Mouse (Mus musculus): ENCODE measurements around the gene C2.
A peak's percentile ranks its signal among the peaks of the same experiment; 100 is the strongest.
"Not testable (repeated sequence)": the region's sequence is repeated elsewhere in the genome, so short reads cannot be mapped to it uniquely, and the experiment has no call there.

The C2 gene

GRCm38 (mm10) chr17:34911945-34912351, 13.9 kb upstream of the C2 start:
- DNase-seq (ENCODE audit: low spot score in 2 of 2): peak; percentile 80 to 88

DNA sequence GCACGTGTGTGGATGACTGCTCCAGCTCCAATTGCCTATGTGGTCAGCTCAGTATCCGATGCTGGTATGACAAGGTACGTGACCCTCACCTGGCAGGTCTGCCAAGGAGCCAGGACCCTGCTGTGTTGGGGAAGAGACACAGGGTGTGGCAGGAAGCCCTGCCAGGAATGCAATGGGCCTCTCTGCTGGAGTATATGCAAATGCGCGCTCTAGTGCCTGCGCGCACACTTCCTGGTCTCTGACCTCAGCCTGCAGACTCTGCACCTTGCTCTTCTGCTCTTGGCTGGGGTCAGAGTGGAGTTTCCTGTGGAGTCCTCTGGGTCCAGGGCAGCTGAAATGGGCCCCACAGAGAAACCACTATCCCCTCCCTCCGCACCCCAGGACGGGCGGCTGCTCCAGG, 12.9 kb upstream of the C2 start:
- DNase-seq (ENCODE audit: low spot score in 2 of 2): no peak

GRCm38 (mm10) chr17:34902895-34903294, 4.8 kb upstream of the C2 start:
- no peak for DNase-seq (ENCODE audit: low spot score in 2 of 2)

DNA sequence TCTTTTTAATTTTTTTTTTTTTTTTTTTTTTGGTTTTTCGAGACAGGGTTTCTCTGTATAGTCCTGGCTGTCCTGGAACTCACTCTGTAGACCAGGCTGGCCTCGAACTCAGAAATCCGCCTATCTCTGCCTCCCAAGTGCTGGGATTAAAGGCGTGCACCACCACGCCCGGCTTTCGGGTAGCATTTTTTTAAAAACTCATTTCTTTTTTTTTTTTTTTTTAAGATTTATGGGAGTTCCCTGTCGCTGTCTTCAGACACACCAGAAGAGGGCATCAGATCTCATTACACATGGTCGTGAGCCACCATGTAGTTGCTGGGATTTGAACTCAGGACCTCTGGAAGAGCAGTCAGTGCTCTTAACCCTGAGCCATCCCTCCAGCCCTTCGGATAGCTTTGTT, 3.9 kb upstream of the C2 start:
- DNase-seq (ENCODE audit: low spot score in 2 of 2): not testable (repeated sequence)

GRCm38 (mm10) chr17:34900826-34901225, 2.8 kb upstream of the C2 start:
- DNase-seq (ENCODE audit: low spot score in 2 of 2): not testable (repeated sequence)

GRCm38 (mm10) chr17:34899890-34900243, 1.8 kb upstream of the C2 start:
- no peak for DNase-seq (ENCODE audit: low spot score in 2 of 2)

DNA sequence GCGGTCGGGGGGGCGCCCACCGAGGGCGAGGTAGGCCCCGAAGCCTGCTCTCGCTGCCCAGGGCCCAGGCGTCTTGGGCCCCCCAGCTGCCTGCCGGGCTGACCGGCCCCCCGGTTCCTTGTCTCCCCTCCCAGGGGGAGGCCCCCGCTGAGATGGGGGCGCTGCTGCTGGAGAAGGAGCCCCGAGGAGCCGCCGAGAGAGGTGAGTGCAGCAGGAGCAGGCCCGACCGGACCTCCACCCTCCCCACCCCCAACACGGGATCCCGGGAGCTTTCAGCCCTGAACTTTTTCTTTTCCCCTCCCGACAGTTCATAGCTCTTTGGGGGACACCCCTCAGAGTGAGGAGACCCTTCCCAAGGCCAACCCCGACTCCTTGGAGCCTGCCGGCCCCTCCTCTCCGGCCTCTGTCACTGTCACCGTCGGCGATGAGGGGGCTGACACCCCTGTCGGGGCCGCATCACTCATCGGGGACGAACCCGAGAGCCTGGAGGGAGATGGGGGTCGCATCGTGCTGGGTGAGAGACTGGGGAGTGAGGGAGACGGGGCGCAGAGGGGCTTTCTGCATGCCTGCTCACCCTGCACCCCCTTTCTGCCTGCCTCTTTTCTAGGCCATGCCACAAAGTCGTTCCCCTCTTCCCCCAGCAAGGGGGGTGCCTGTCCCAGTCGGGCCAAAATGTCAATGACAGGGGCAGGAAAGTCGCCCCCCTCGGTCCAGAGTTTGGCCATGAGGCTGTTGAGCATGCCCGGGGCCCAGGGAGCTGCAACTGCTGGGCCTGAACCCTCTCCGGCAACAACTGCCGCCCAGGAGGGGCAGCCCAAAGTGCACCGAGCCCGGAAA, 1.2 kb upstream of the C2 start:
- DNase-seq (ENCODE audit: low spot score in 2 of 2): peak; percentile 36 to 40

GRCm38 (mm10) chr17:34898706-34899052, 614 bp upstream of the C2 start:
- no peak for DNase-seq (ENCODE audit: low spot score in 2 of 2)

DNA sequence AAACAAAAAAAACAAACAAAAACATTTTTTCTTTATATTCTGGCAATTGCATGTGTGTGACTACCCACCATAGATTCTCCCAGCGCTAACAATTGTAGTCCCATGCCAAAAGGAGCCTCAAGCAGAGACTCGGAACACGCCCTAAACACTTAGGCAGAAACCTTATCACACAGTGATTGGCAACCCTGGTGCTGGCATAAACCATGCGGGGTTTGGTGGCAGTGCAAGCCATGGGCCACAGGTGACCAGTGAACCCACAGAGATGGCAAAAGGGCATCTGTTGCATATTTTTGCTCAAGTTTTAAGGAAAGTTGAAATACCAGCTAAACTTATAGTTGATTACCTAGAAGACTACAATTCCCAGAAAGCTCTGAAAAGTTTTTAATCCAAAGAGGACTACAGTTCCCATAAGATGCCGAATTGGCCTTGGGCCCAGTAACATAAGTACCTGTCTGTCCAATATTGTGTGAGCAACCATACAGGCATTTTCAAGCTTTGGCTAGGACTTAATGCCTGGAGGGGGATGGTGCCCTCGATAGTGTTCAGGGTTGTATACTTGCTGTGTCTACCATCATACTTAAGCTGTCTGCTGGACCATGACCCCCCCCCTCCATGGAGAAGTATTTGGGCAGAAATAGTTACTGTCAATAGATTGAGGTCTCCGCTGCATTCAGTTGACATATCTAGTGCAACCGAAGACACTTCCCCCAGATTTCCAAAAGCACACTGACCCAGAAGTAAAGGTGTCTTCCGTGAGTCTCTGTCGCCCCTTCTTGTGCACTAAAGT, 499 bp downstream of the C2 start:
- DNase-seq (ENCODE audit: low spot score in 2 of 2): no peak

GRCm38 (mm10) chr17:34896366-34896765, 1.7 kb downstream of the C2 start:
- peak; percentile 73 to 79 for DNase-seq (ENCODE audit: low spot score in 2 of 2)

DNA sequence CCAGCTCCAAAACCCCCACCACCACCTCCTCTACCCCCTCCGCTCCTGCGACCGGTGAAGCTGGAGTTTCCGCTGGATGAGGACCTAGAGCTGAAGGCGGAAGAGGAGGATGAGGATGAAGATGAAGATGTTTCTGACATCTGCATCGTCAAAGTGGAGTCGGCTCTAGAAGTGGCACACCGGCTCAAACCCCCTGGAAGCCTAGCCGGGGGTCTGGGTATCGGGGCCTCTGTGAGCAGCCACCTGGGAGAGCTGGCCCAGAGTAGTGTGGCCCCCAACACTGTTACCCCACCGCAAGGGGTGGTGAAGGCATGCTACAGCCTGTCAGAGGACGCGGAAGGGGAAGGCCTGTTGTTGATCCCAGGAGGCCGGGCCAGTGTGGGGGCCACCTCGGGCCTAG, 2.3 kb downstream of the C2 start:
- no peak for DNase-seq (ENCODE audit: low spot score in 2 of 2)

DNA sequence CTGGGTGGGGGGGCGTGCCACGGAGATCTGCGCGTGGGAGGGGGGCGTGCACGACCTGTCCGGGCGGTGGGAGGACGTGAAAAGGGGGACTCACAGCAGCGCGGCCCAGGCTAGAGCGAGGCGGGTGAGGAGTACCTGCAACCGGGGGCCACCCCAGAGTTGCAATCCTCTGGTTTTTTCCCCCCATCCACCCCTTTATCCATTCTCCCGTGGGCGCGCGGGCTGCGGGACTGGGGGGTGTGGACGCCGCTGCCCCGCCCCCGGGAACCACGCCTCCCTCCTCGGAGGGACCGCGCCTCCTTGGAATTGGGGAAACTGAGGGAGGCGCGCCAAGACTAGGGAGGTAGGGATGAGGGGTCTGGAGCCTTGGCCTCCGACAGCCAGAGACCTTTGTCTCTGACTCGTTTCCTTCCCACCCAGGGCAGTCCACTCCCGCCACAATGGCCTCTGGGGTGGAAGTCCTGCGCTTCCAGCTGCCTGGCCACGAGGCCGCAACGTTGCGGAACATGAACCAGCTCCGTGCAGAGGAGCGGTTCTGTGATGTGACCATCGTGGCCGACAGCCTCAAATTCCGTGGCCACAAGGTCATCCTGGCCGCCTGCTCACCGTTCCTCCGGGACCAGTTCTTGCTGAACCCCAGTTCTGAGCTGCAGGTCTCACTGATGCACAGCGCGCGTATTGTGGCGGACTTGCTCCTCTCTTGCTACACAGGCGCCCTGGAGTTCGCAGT, 3.1 kb downstream of the C2 start:
- DNase-seq (ENCODE audit: low spot score in 2 of 2): no peak

- peak; percentile 85 to 87 for DNase-seq (ENCODE audit: low spot score in 2 of 2)
These were observed 3.9 kb downstream of the C2 start for GRCm38 (mm10) chr17:34894074-34894597.

DNA sequence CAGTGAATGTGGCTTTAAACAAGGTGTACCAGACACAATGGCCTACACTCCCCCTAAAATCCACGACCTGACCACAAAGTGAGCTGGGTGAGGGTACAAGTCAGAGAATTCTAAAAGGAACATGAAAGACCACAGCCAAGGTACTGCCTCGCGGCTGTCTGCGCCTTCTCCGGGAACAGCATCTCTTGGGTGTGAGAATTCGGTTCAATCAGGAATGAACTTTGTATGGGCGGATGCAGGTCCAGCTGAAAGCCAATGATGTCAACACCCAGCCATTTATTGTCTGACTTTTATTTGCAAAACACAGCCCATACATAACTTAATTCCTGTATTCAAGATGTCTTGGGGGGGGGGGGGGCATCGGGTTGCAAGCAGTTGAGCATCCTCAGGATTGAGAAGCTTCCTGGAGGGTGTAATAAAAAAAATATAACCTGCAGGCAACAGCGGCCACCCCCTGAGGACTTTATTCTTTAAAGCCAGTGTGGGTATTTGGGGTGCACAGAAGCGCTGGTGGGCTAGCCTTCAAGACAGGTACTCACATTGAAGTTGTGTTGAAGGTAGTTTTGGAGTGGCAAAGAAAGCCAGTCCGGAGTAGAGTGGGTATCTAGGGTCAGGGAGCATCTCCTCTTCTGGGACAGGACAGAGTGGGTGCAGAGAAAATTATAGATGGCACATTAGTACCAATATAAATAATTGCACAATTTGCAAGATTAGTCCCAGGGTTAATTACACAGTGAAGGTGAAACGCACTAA, 4.8 kb downstream of the C2 start:
- DNase-seq (ENCODE audit: low spot score in 2 of 2): no peak

DNA sequence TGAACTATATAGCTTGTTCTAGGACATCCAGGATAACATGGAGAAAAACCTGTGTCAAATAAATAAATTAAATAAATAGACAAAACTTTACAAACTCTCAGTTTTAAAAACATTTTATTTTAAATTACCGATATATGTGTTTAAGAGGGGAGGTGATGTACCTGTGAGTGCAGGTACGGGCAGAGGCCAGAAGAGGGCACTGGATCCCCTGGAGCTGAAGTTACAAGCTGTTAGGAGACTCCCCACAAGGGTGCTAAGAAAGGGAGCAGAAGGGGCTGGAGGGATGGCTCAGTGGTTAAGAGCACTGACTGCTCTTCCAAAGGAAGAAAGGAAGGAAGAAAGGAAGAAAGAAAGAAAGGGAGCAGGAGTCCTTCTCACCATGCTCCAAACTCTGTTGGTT, 6.7 kb downstream of the C2 start:
- no peak for DNase-seq (ENCODE audit: low spot score in 2 of 2)

- no peak for DNase-seq (ENCODE audit: low spot score in 2 of 2)
These were observed 7.9 kb downstream of the C2 start for GRCm38 (mm10) chr17:34890074-34890743.

DNA sequence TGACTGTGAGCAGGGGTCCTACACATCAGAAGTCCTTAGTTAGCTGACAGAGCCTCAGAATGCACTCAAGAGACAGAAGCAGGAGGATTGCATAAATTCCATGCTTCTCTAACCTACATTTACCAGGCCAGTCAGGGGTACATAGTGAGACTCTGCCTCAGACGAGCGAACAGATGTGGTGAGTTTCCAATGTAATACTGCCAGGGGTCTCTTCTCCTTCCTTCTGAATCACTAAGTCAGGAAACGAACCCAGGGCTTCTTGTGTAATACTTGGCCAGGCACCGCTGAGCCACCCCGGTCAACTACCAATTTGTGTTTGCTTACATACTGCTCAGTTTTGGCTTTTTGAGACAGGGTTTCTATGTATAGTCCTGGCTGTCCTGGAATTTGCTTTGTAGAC, 10.1 kb downstream of the C2 start:
- no peak for DNase-seq (ENCODE audit: low spot score in 2 of 2)

DNA sequence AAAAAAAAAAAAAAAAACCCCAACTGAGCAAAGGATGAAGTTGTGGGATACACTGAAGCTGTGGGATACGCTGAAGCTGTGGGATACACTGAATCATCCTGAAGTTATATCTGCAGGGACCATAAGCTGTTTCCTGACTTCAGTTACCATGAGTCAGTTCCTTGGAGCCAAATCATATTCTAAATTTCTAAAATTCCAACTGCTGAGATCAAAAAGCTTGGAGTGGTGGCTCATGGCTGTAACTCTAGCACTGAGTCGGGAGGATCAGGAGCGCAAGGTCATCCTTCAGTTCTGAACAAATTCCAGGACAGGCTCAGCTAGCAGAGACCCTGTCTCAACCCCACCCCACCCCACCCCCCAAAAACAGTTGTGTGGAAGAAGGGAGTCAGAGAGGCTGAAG, 12.4 kb downstream of the C2 start:
- no peak for DNase-seq (ENCODE audit: low spot score in 2 of 2)

- DNase-seq (ENCODE audit: low spot score in 2 of 2): no peak
These were observed 13.4 kb downstream of the C2 start for GRCm38 (mm10) chr17:34884704-34885103.

DNA sequence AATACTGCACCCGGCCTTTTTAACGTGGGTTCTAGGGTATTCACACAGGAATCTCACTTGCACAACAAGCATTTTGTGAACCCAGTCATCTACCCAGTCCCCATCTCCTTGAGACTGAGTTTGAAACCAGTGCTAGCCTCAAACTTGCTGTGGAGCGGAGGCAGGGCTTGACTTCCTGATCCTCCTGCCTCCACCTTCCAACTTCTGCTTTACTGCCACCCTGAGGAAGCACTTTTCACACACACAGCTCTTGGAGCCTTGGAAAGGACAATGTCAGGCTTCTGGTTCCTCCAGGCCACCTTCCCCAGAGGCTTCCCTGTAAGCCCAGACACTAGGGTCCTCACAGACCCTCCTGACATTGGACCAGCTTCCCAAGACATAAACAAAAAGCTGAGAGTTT, 14.7 kb downstream of the C2 start:
- no peak for DNase-seq (ENCODE audit: low spot score in 2 of 2)

- no peak for DNase-seq (ENCODE audit: low spot score in 2 of 2)
These were observed 16.3 kb downstream of the C2 start, which contains the start of gene Gm20547 for GRCm38 (mm10) chr17:34881683-34882310. Gm20547 (minus strand) TSS chr17:34882042.
